Mouse (Mus musculus): ENCODE measurements around the gene Slc12a5.

Gene Slc12a5

GRCm38 (mm10) chr2:164947506-164947905 is 13.1 kb upstream of the Slc12a5 start:
- no peak for DNase-seq (ENCODE audit: extremely low read depth, low read depth, low spot score)

- DNase-seq (ENCODE audit: extremely low read depth, low read depth, low spot score): no peak
These were observed 12.7 kb upstream of the Slc12a5 start for GRCm38 (mm10) chr2:164947930-164948329.

GRCm38 (mm10) chr2:164948962-164949361 is 11.6 kb upstream of the Slc12a5 start:
- no peak for DNase-seq (ENCODE audit: extremely low read depth, low read depth, low spot score)

- no peak for DNase-seq (ENCODE audit: extremely low read depth, low read depth, low spot score)
These were observed 10.1 kb upstream of the Slc12a5 start for GRCm38 (mm10) chr2:164950501-164950900.

GRCm38 (mm10) chr2:164951745-164952144 is 8.9 kb upstream of the Slc12a5 start:
- DNase-seq (ENCODE audit: extremely low read depth, low read depth, low spot score): no peak

GRCm38 (mm10) chr2:164952448-164952847 is 8.2 kb upstream of the Slc12a5 start:
- DNase-seq (ENCODE audit: extremely low read depth, low read depth, low spot score): no peak

GRCm38 (mm10) chr2:164953224-164953623 is 7.4 kb upstream of the Slc12a5 start:
- no peak for DNase-seq (ENCODE audit: extremely low read depth, low read depth, low spot score)

- DNase-seq (ENCODE audit: extremely low read depth, low read depth, low spot score): no peak
These were observed 4.9 kb upstream of the Slc12a5 start for GRCm38 (mm10) chr2:164955725-164956124.

GRCm38 (mm10) chr2:164956195-164956594 is 4.4 kb upstream of the Slc12a5 start:
- no peak for DNase-seq (ENCODE audit: extremely low read depth, low read depth, low spot score)

- no peak for DNase-seq (ENCODE audit: extremely low read depth, low read depth, low spot score)
These were observed 2.9 kb upstream of the Slc12a5 start for GRCm38 (mm10) chr2:164957548-164958315.

GRCm38 (mm10) chr2:164961506-164962182 is 1.0 kb downstream of the Slc12a5 start:
- no peak for DNase-seq (ENCODE audit: extremely low read depth, low read depth, low spot score)

- DNase-seq (ENCODE audit: extremely low read depth, low read depth, low spot score): no peak
These were observed 1.6 kb downstream of the Slc12a5 start for GRCm38 (mm10) chr2:164962183-164962580.

GRCm38 (mm10) chr2:164964242-164964894 is 3.8 kb downstream of the Slc12a5 start:
- no peak for DNase-seq (ENCODE audit: extremely low read depth, low read depth, low spot score)

- no peak for DNase-seq (ENCODE audit: extremely low read depth, low read depth, low spot score)
These were observed 4.4 kb downstream of the Slc12a5 start for GRCm38 (mm10) chr2:164964981-164965380.

- DNase-seq (ENCODE audit: extremely low read depth, low read depth, low spot score): no peak
These were observed 5.8 kb downstream of the Slc12a5 start for GRCm38 (mm10) chr2:164966381-164966780.

- DNase-seq (ENCODE audit: extremely low read depth, low read depth, low spot score): no peak
These were observed 6.6 kb downstream of the Slc12a5 start for GRCm38 (mm10) chr2:164967193-164967592.

GRCm38 (mm10) chr2:164967761-164968440 is 7.3 kb downstream of the Slc12a5 start:
- no peak for DNase-seq (ENCODE audit: extremely low read depth, low read depth, low spot score)

GRCm38 (mm10) chr2:164968451-164968851 is 7.8 kb downstream of the Slc12a5 start:
- no peak for DNase-seq (ENCODE audit: extremely low read depth, low read depth, low spot score)

- DNase-seq (ENCODE audit: extremely low read depth, low read depth, low spot score): no peak
These were observed 8.8 kb downstream of the Slc12a5 start for GRCm38 (mm10) chr2:164969348-164969781.

- no peak for DNase-seq (ENCODE audit: extremely low read depth, low read depth, low spot score)
These were observed 10.1 kb downstream of the Slc12a5 start for GRCm38 (mm10) chr2:164970631-164971196.

- no peak for DNase-seq (ENCODE audit: extremely low read depth, low read depth, low spot score)
These were observed 12.0 kb downstream of the Slc12a5 start for GRCm38 (mm10) chr2:164972646-164973045.
